Mouse (Mus musculus): ENCODE data around the gene Uimc1. TPM values are rescaled to one million over a fixed set of nuclear protein-coding genes. Genes with fewer than 3 reads are reported as not detected.

Gene Uimc1
- total and polyA plus RNA-seq, 3 experiments: 20.7 to 177 (median 44.5) TPM

GRCm38 (mm10) chr13:55063276-55063675, 36.8 kb downstream of the Uimc1 start:
- in situ Hi-C loops (cut with MboI; ENCODE audit: low pct_ligation_motif_present, low pct_unique_long_range_greater_than_20kb, low sequenced_read_pairs) (loop anchor here (5.0 kb wide), 1 partner anchor 51 kb away; no protein-coding TSS in a partner anchor), dilution Hi-C loops (cut with MboI; ENCODE audit: extremely low pct_ligation_motif_present, extremely low pct_unique_long_range_greater_than_20kb, low sequenced_read_pairs) (no loop called here)
- Histone ChIP-seq H3K4me1 (ENCODE audit: control insufficient read depth in 1 of 2, insufficient read depth in 2 of 2) (peaks cover 10 to 59% of the 10 kb centered on the region in 2 experiments), H3K9ac (ENCODE audit: insufficient read depth, low read depth) (no peak overlapping the region; the same call in 1 of the 2 replicates), H3K4me3 (replicated peaks in 1 of 3; ENCODE audit: low read depth in 2 of 3, low read length in 2 of 3, poor library complexity in 1 of 3) (no peak overlapping the region), H3K27ac (ENCODE audit: insufficient read depth, low read depth) (peak overlapping the region; percentile 77), H3K27me3 (replicated peaks) (no peaks in the 10 kb centered on the region), H3K9me3 (replicated peaks; ENCODE audit: low read length) (no peaks in the 10 kb centered on the region), H3K36me3 (replicated peaks in 1 of 2; ENCODE audit: control insufficient read depth in 1 of 2, insufficient read depth in 1 of 2, low read length in 1 of 2) (peaks cover 6 to 25% of the 10 kb centered on the region in 2 experiments), H3K4me2 (ENCODE audit: insufficient read depth, low read depth, poor library complexity, severe bottlenecking) (peak overlapping the region; percentile 46; the same call in 1 of the 2 replicates), H3K79me2 (replicated peaks; ENCODE audit: control insufficient read depth, extremely low read depth, insufficient read depth, poor library complexity, severe bottlenecking) (no peaks in the 10 kb centered on the region; the same call in 1 of the 2 replicates)
- TF ChIP-seq ZKSCAN1 (IDR thresholded peaks at IDR 0.05; ENCODE audit: borderline replicate concordance, low read depth, low read length): no peak
- peak; percentile 86 for TF ChIP-seq EP300 (IDR thresholded peaks at IDR 0.05; ENCODE audit: low read length)
- no peak for TF ChIP-seq ELF1 (IDR thresholded peaks at IDR 0.05; ENCODE audit: low read depth, low read length)
- peak; percentile 93 for TF ChIP-seq IRF4 (IDR thresholded peaks at IDR 0.05; ENCODE audit: low read depth, low read length)
- peak; percentile 73 for DNase-seq (ENCODE audit: extremely low read depth)

- Histone ChIP-seq H3K27ac (ENCODE audit: insufficient read depth, low read depth) (no peak overlapping the region), H3K9ac (ENCODE audit: insufficient read depth, low read depth) (no peak overlapping the region), H3K4me2 (ENCODE audit: insufficient read depth, low read depth, poor library complexity, severe bottlenecking) (no peak overlapping the region), H3K4me1 (ENCODE audit: control insufficient read depth in 1 of 2, insufficient read depth in 2 of 2) (peaks cover 7 to 26% of the 10 kb centered on the region in 2 experiments; a peak in 3 of 4 replicates), H3K9me3 (replicated peaks; ENCODE audit: low read length) (no peaks in the 10 kb centered on the region), H3K4me3 (replicated peaks in 1 of 3; ENCODE audit: low read depth in 2 of 3, low read length in 2 of 3, poor library complexity in 1 of 3) (no peak overlapping the region), H3K79me2 (replicated peaks; ENCODE audit: control insufficient read depth, extremely low read depth, insufficient read depth, poor library complexity, severe bottlenecking) (no peaks in the 10 kb centered on the region; the same call in 1 of the 2 replicates), H3K27me3 (replicated peaks) (no peaks in the 10 kb centered on the region), H3K36me3 (replicated peaks in 1 of 2; ENCODE audit: control insufficient read depth in 1 of 2, insufficient read depth in 1 of 2, low read length in 1 of 2) (peaks cover 11 to 50% of the 10 kb centered on the region in 2 experiments)
- dilution Hi-C loops (cut with MboI; ENCODE audit: extremely low pct_ligation_motif_present, extremely low pct_unique_long_range_greater_than_20kb, low sequenced_read_pairs) (no loop called here), in situ Hi-C loops (cut with MboI; ENCODE audit: low pct_ligation_motif_present, low pct_unique_long_range_greater_than_20kb, low sequenced_read_pairs) (no loop called here)
- TF ChIP-seq TBP (conservative IDR thresholded peaks at IDR 0.05; ENCODE audit: low read depth, low read length) (no peak), MXI1 (IDR thresholded peaks at IDR 0.05; ENCODE audit: low read depth, low read length) (no peak), MAX (IDR thresholded peaks at IDR 0.05; ENCODE audit: low read length) (no peak), CTCF (conservative IDR thresholded peaks at IDR 0.05 in 1 of 2, IDR thresholded peaks at IDR 0.05 in 1 of 2; ENCODE audit: low read depth in 2 of 2, low read length in 2 of 2) (peak; percentile 55 to 58), SMC3 (IDR thresholded peaks at IDR 0.05; ENCODE audit: low read depth, low read length) (peak; percentile 34), JUN (IDR thresholded peaks at IDR 0.05; ENCODE audit: insufficient read depth, low read depth, low read length) (no peak), SIN3A (IDR thresholded peaks at IDR 0.05; ENCODE audit: low read length) (no peak), RAD21 (IDR thresholded peaks at IDR 0.05; ENCODE audit: low read depth, low read length) (peak; percentile 26), POLR2A (IDR thresholded peaks at IDR 0.05; ENCODE audit: low read depth, low read length) (no peak)
- no peak for DNase-seq (ENCODE audit: extremely low read depth)
These were observed 42.1 kb downstream of the Uimc1 start for GRCm38 (mm10) chr13:55058042-55058441.

- in situ Hi-C loops (cut with MboI; ENCODE audit: low pct_ligation_motif_present, low pct_unique_long_range_greater_than_20kb, low sequenced_read_pairs) (no loop called here), dilution Hi-C loops (cut with MboI; ENCODE audit: extremely low pct_ligation_motif_present, extremely low pct_unique_long_range_greater_than_20kb, low sequenced_read_pairs) (no loop called here)
- H3K9ac ChIP-seq (ENCODE audit: insufficient read depth, low read depth): no peak overlapping the region
These were observed 52.4 kb downstream of the Uimc1 start for GRCm38 (mm10) chr13:55047706-55048105.

More at GRCm38 (mm10) chr13:55047706-55048105, 52.4 kb downstream of the Uimc1 start:
- no peaks in the 10 kb centered on the region for H3K79me2 ChIP-seq (replicated peaks; ENCODE audit: control insufficient read depth, extremely low read depth, insufficient read depth, poor library complexity, severe bottlenecking)
- H3K4me2 ChIP-seq (ENCODE audit: insufficient read depth, low read depth, poor library complexity, severe bottlenecking): no peak overlapping the region
- H3K4me1 ChIP-seq (ENCODE audit: control insufficient read depth in 1 of 2, insufficient read depth in 2 of 2): no peaks in the 10 kb centered on the region
- peaks cover 15 to 71% of the 10 kb centered on the region in 2 experiments for H3K36me3 ChIP-seq (replicated peaks in 1 of 2; ENCODE audit: control insufficient read depth in 1 of 2, insufficient read depth in 1 of 2, low read length in 1 of 2)
- H3K4me3 ChIP-seq (replicated peaks in 1 of 3; ENCODE audit: low read depth in 2 of 3, low read length in 2 of 3, poor library complexity in 1 of 3): no peak overlapping the region
- no peak overlapping the region for H3K27ac ChIP-seq (ENCODE audit: insufficient read depth, low read depth)
- no peak for DNase-seq (ENCODE audit: extremely low read depth)
- H3K27me3 ChIP-seq (replicated peaks): no peaks in the 10 kb centered on the region
- H3K9me3 ChIP-seq (replicated peaks; ENCODE audit: low read length): no peaks in the 10 kb centered on the region
- TF ChIP-seq ZC3H11A (IDR thresholded peaks at IDR 0.05; ENCODE audit: low read depth, low read length) (no peak), RAD21 (IDR thresholded peaks at IDR 0.05; ENCODE audit: low read depth, low read length) (no peak), NELFE (IDR thresholded peaks at IDR 0.05; ENCODE audit: low read depth, low read length) (no peak), BHLHE40 (IDR thresholded peaks at IDR 0.05; ENCODE audit: low read depth, low read length) (no peak), RCOR1 (conservative IDR thresholded peaks at IDR 0.05; ENCODE audit: low read depth, low read length) (no peak), USF2 (conservative IDR thresholded peaks at IDR 0.05; ENCODE audit: low read depth, low read length) (no peak), MAZ (IDR thresholded peaks at IDR 0.05; ENCODE audit: low read depth, low read length) (no peak), IRF4 (IDR thresholded peaks at IDR 0.05; ENCODE audit: low read depth, low read length) (no peak), JUND (conservative IDR thresholded peaks at IDR 0.05; ENCODE audit: low read depth, low read length) (no peak), TCF12 (IDR thresholded peaks at IDR 0.05; ENCODE audit: low read depth, low read length) (no peak), GABPA (IDR thresholded peaks at IDR 0.05; ENCODE audit: insufficient replicate concordance, low read depth, low read length) (no peak), CTCF (conservative IDR thresholded peaks at IDR 0.05 in 1 of 2, IDR thresholded peaks at IDR 0.05 in 1 of 2; ENCODE audit: low read depth in 2 of 2, low read length in 2 of 2) (no peak), POLR2AphosphoS2 (IDR thresholded peaks at IDR 0.05; ENCODE audit: low read depth, low read length) (no peak), MYC (IDR thresholded peaks at IDR 0.05; ENCODE audit: low read depth, low read length) (no peak), KAT2A (IDR thresholded peaks at IDR 0.05; ENCODE audit: insufficient replicate concordance, low read length) (no peak), CHD2 (IDR thresholded peaks at IDR 0.05; ENCODE audit: low read length) (no peak)

Data from CH12.LX (cell line).